Mouse (Mus musculus) heart, adult 2 months (tissue): ENCODE measurements around the gene Runx2.

Experiments
- CTCF ChIP-seq: fragments of 200-600 bp; IDR thresholded peaks from 2 replicates; pipeline ENCODE4 v1.8.1; 2022; ENCODE audit warnings: antibody characterized with exemption, mild to moderate bottlenecking, moderate library complexity
- EP300 ChIP-seq: fragments of 200-500 bp; IDR thresholded peaks from 2 replicates; pipeline ENCODE4 v1.6.1; 2011; ENCODE audit warnings: low read depth, low read length, control low read depth; ENCODE audit not compliant: insufficient read depth
- POLR2A ChIP-seq: fragments of 200-500 bp; IDR thresholded peaks from 2 replicates; pipeline ENCODE4 v1.6.1; 2011; ENCODE audit warnings: mild to moderate bottlenecking, low read depth, low read length, control low read depth; ENCODE audit not compliant: insufficient read depth

- TF ChIP-seq POLR2A (no peak), CTCF (no peak), EP300 (no peak)
Measured at GRCm38 (mm10) chr17:44475910-44476309, 338.7 kb downstream of the Runx2 start.
